Mouse (Mus musculus) adrenal gland, adult 18-20 months (tissue): ENCODE data around the gene Alpi. TPM values are rescaled to one million over a fixed set of nuclear protein-coding genes. Genes with fewer than 3 reads are reported as not detected.

ENCODE experiments used
- DNase-seq, 2 experiments: peaks; one replicate each; pipeline ENCODE4 v3.0.0; 2021 to 2022; ENCODE audit warnings: low spot score in 2 of 2
- long read RNA-seq, 2 experiments: library from polyadenylated mRNA; stranded (forward); transcript quantifications; one replicate each; pipeline ENCODE4 v2.0.0; 2021
- total RNA-seq, 2 experiments: library from RNA; stranded (reverse); gene quantifications; 1 replicate in 1 of 2; 2 replicates in 1 of 2; pipeline ENCODE4 v1.2.3; 2021

Alpi gene
- total RNA-seq, result not detected
- long read RNA-seq, experiment 1, result 0 reads
- long read RNA-seq, experiment 2, result 0 reads

GRCm38 (mm10) chr1:87101411-87101810 is at the start of gene Alpi:
Alpi (minus strand) TSS chr1:87101606.
- no peak for DNase-seq

- no peak for DNase-seq
Observed at GRCm38 (mm10) chr1:87149422-87149821, 48.0 kb upstream of the Alpi start.

GRCm38 (mm10) chr1:87143141-87143540 is 41.7 kb upstream of the Alpi start:
- DNase-seq, result no peak

GRCm38 (mm10) chr1:87142456-87142855 is 41.0 kb upstream of the Alpi start:
- DNase-seq, result peak; percentile 42 to 58

- DNase-seq, result no peak
Observed at GRCm38 (mm10) chr1:87141550-87141949, 40.1 kb upstream of the Alpi start.

- no peak for DNase-seq
Observed at GRCm38 (mm10) chr1:87131803-87132202, 30.4 kb upstream of the Alpi start.

- no peak for DNase-seq
Observed at GRCm38 (mm10) chr1:87127206-87128030, 26.0 kb upstream of the Alpi start.

- DNase-seq, result no peak
Observed at GRCm38 (mm10) chr1:87124673-87125072, 23.3 kb upstream of the Alpi start, which contains the start of gene Akp3. Akp3 (plus strand) TSS chr1:87124973.

- no peak for DNase-seq
Observed at GRCm38 (mm10) chr1:87114784-87115183, 13.4 kb upstream of the Alpi start.

GRCm38 (mm10) chr1:87111719-87112354 is 10.4 kb upstream of the Alpi start:
- peak; percentile 48 to 50 for DNase-seq

- no peak for DNase-seq
Observed at GRCm38 (mm10) chr1:87108564-87108963, 7.2 kb upstream of the Alpi start.

GRCm38 (mm10) chr1:87106536-87106935 is 5.1 kb upstream of the Alpi start:
- peak in 1 of 2 experiments; percentile 19 for DNase-seq

GRCm38 (mm10) chr1:87103936-87104335 is 2.5 kb upstream of the Alpi start:
- DNase-seq, result no peak

- DNase-seq, result no peak
Observed at GRCm38 (mm10) chr1:87102114-87102513, 708 bp upstream of the Alpi start.

- DNase-seq, result peak; percentile 75
Observed at GRCm38 (mm10) chr1:87098358-87098975, 2.9 kb downstream of the Alpi start.

GRCm38 (mm10) chr1:87095642-87096041 is 5.8 kb downstream of the Alpi start:
- no peak for DNase-seq

GRCm38 (mm10) chr1:87089828-87090227 is 11.6 kb downstream of the Alpi start, which contains the start of gene Alppl2:
Alppl2 (minus strand) TSS chr1:87089928.
- no peak for DNase-seq

- DNase-seq, result no peak
Observed at GRCm38 (mm10) chr1:87089251-87089650, 12.2 kb downstream of the Alpi start.

- DNase-seq, result no peak
Observed at GRCm38 (mm10) chr1:87086964-87087363, 14.4 kb downstream of the Alpi start.

GRCm38 (mm10) chr1:87086196-87086595 is 15.2 kb downstream of the Alpi start:
- DNase-seq, result no peak

- no peak for DNase-seq
Observed at GRCm38 (mm10) chr1:87073776-87074175, 27.6 kb downstream of the Alpi start.

- peak; percentile 40 to 50 for DNase-seq
Observed at GRCm38 (mm10) chr1:87070720-87071119, 30.7 kb downstream of the Alpi start.
